Mouse (Mus musculus): ENCODE results near the gene Ankle1. TPM values are rescaled to one million over a fixed set of nuclear protein-coding genes. Genes with fewer than 3 reads are reported as not detected.

Gene Ankle1
- polyA plus RNA-seq, 1 experiment from 2014 or later: 35.2 TPM

- Histone ChIP-seq H3K27ac (no peak overlapping the region), H3K36me3 (no peaks in the 10 kb centered on the region), H3K9me3 (no peaks in the 10 kb centered on the region), H3K4me1 (replicated peaks) (peaks cover 28% of the 10 kb centered on the region), H3K4me3 (no peak overlapping the region), H3K27me3 (ENCODE audit: insufficient read depth, poor library complexity, severe bottlenecking) (no peaks in the 10 kb centered on the region)
- DNase-seq (ENCODE audit: low spot score): no peak
- 81% methylated on average over 1 of the region's 1 CpGs for WGBS
Measured at GRCm38 (mm10) chr8:71388267-71388666, 17.5 kb upstream of the Ankle1 start.

DNA sequence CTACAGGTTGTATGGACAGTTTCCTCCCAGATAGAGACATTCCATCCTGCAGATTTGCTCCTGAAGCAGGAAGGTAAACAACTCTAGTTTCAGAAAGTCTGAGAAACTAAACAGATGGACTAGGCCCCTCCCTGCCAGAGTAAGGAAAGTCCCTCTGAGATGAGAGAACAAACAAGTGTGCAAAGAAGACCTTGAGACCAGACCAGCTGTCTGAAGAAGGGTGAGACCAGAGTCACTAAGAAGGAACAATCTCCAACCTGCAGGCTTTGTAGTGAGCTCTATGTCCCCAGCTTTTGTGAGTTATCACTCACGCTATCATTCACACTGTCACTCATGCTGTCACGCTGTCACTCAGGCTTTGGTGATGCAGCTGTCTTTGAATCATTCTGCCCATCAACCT lies 14.1 kb upstream of the Ankle1 start:
- 0 out of 2 replicates have a peak, but pooled peaks cover 2% of the 10 kb centered on the region for H3K9me3 ChIP-seq

GRCm38 (mm10) chr8:71392391-71392790 lies 13.4 kb upstream of the Ankle1 start:
- 80% methylated on average over 5 of the region's 5 CpGs for WGBS
- Histone ChIP-seq H3K36me3 (no peaks in the 10 kb centered on the region), H3K4me1 (replicated peaks) (peaks cover 39% of the 10 kb centered on the region), H3K27ac (0 out of 2 replicates have a peak overlapping the region, but pooled peaks have one; percentile 30), H3K27me3 (ENCODE audit: insufficient read depth, poor library complexity, severe bottlenecking) (no peaks in the 10 kb centered on the region), H3K9me3 (0 out of 2 replicates have a peak, but pooled peaks cover 2% of the 10 kb centered on the region), H3K4me3 (no peak overlapping the region)
- no peak for DNase-seq (ENCODE audit: low spot score)

More for the DNA sequence above, 14.1 kb upstream of the Ankle1 start:
- Histone ChIP-seq H3K4me3 (no peak overlapping the region), H3K27ac (no peak overlapping the region), H3K36me3 (no peaks in the 10 kb centered on the region), H3K4me1 (replicated peaks) (peaks cover 35% of the 10 kb centered on the region), H3K27me3 (ENCODE audit: insufficient read depth, poor library complexity, severe bottlenecking) (no peaks in the 10 kb centered on the region)
- no peak for DNase-seq (ENCODE audit: low spot score)
- 91% methylated on average over 2 of the region's 2 CpGs for WGBS

DNA sequence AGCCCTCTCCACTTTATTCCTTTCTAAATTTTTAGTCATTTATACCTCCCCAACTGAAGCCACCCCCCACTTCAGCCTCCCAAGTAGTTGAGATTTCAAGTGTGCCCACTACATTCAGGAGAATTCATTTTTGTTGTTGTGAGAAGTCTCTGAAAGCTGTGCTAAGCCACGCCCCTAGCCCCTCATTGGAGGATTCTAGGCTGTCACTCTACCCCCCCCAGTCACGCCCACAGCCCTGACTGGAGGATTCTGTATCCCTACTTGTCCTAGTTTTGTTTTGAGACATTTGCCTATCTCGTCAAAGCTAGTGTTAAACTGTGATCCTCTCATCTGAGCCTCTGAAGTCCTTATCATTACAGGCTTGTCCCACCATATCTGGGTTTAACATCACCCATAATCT lies 12.9 kb upstream of the Ankle1 start:
- 0 out of 2 replicates have a peak, but pooled peaks cover 2% of the 10 kb centered on the region for H3K9me3 ChIP-seq
- no peaks in the 10 kb centered on the region for H3K27me3 ChIP-seq (ENCODE audit: insufficient read depth, poor library complexity, severe bottlenecking)
- peak; percentile 59 for DNase-seq (ENCODE audit: low spot score)
- WGBS: 10% methylated on average over 3 of the region's 3 CpGs
- peak overlapping the region; percentile 53; the same call in 1 of the 2 replicates for H3K27ac ChIP-seq
- no peaks in the 10 kb centered on the region for H3K36me3 ChIP-seq
- peaks cover 44% of the 10 kb centered on the region for H3K4me1 ChIP-seq (replicated peaks)
- peak overlapping the region; percentile 27 for H3K4me3 ChIP-seq

GRCm38 (mm10) chr8:71394481-71394880 lies 11.3 kb upstream of the Ankle1 start:
- Histone ChIP-seq H3K4me3 (peak overlapping the region; percentile 16; the same call in 1 of the 2 replicates), H3K27me3 (ENCODE audit: insufficient read depth, poor library complexity, severe bottlenecking) (no peaks in the 10 kb centered on the region), H3K36me3 (peaks cover 14% of the 10 kb centered on the region), H3K27ac (peak overlapping the region; percentile 42), H3K9me3 (0 out of 2 replicates have a peak, but pooled peaks cover 2% of the 10 kb centered on the region), H3K4me1 (replicated peaks) (peaks cover 45% of the 10 kb centered on the region)
- DNase-seq (ENCODE audit: low spot score): no peak
- 75% methylated on average over 7 of the region's 7 CpGs for WGBS

GRCm38 (mm10) chr8:71395071-71395470 lies 10.7 kb upstream of the Ankle1 start:
- 86% methylated on average over 10 of the region's 10 CpGs for WGBS
- Histone ChIP-seq H3K27ac (peak overlapping the region; percentile 42), H3K36me3 (peaks cover 20% of the 10 kb centered on the region), H3K4me1 (replicated peaks) (peaks cover 45% of the 10 kb centered on the region), H3K4me3 (no peak overlapping the region), H3K9me3 (0 out of 2 replicates have a peak, but pooled peaks cover 2% of the 10 kb centered on the region), H3K27me3 (ENCODE audit: insufficient read depth, poor library complexity, severe bottlenecking) (no peaks in the 10 kb centered on the region)
- no peak for DNase-seq (ENCODE audit: low spot score)

DNA sequence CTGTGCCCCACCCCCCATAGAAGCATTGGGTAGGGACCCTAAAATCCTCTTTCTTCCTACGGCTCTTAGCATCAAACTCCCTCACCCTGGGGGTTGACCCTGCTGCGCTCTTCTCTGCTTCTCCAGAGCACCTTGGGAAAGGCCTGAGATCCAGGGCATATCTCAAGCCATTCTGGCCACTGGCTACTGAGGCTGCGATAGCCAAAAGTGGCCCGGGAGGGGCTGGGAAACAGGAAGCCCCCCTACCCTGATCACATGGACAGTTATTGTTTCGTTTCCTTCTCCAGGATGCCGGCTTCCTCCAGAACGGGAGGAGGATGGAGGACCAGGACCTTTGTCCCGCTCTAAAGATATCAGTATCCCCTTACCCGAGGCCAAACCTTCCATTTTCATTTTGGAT lies 10.2 kb upstream of the Ankle1 start, which contains the start of gene Ushbp1:
Gene Ushbp1 (minus strand): TSS at position 174 of the 400 bp plus-strand sequence.
- Histone ChIP-seq H3K27me3 (ENCODE audit: insufficient read depth, poor library complexity, severe bottlenecking) (no peaks in the 10 kb centered on the region), H3K4me1 (replicated peaks) (peaks cover 45% of the 10 kb centered on the region), H3K27ac (peak within 1 kb of the TSS; percentile 91), H3K9me3 (0 out of 2 replicates have a peak, but pooled peaks cover 2% of the 10 kb centered on the region), H3K4me3 (peak within 1 kb of the TSS; percentile 91), H3K36me3 (peaks cover 24% of the 10 kb centered on the region)
- WGBS: 85% methylated on average over 9 of the region's 9 CpGs
- DNase-seq (ENCODE audit: low spot score): no peak

GRCm38 (mm10) chr8:71396639-71397305 lies 9.0 kb upstream of the Ankle1 start, which contains the start of gene Babam1:
Gene Babam1 (plus strand): TSS chr8:71396861.
- Histone ChIP-seq H3K4me3 (peak within 1 kb of the TSS; percentile 91), H3K9me3 (0 out of 2 replicates have a peak, but pooled peaks cover 2% of the 10 kb centered on the region), H3K27ac (peak within 1 kb of the TSS; percentile 91), H3K4me1 (replicated peaks) (peaks cover 45% of the 10 kb centered on the region), H3K27me3 (ENCODE audit: insufficient read depth, poor library complexity, severe bottlenecking) (no peaks in the 10 kb centered on the region), H3K36me3 (peaks cover 32% of the 10 kb centered on the region)
- DNase-seq (ENCODE audit: low spot score): peak; percentile 93
- 1% methylated on average over 34 of the region's 34 CpGs for WGBS

- no peak for DNase-seq (ENCODE audit: low spot score)
- H3K27me3 ChIP-seq (ENCODE audit: insufficient read depth, poor library complexity, severe bottlenecking): no peaks in the 10 kb centered on the region
- 0 out of 2 replicates have a peak, but pooled peaks cover 2% of the 10 kb centered on the region for H3K9me3 ChIP-seq
- peak overlapping the region; percentile 91 for H3K4me3 ChIP-seq
- WGBS: 86% methylated on average over 12 of the region's 12 CpGs
- peaks cover 35% of the 10 kb centered on the region for H3K36me3 ChIP-seq
- H3K4me1 ChIP-seq (replicated peaks): peaks cover 39% of the 10 kb centered on the region
- no peak overlapping the region; the same call in 1 of the 2 replicates for H3K27ac ChIP-seq
Measured at GRCm38 (mm10) chr8:71397701-71398100, 8.1 kb upstream of the Ankle1 start.

DNA sequence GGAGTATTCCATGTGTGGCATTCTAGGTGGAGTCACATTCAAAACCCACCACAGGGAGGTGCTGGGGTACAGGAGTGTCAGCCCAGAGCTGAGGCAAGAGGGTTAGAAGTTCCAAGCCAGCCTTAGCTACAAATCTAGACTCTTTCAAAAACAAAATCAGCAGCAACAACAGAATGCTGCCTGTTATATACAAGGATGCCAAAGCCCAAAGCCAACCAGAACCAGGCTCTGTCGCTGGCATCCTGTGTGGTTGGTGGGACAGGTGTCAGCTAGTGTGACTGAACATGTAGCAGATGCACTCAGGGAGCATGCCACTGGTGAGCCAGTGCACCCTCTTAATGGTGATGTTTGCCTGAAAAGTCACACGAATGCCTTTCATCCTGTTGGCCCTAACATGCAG lies 5.0 kb upstream of the Ankle1 start:
- Histone ChIP-seq H3K4me1 (replicated peaks) (peaks cover 33% of the 10 kb centered on the region), H3K4me3 (no peak overlapping the region), H3K27ac (no peak overlapping the region), H3K27me3 (ENCODE audit: insufficient read depth, poor library complexity, severe bottlenecking) (no peaks in the 10 kb centered on the region), H3K36me3 (peaks cover 49% of the 10 kb centered on the region), H3K9me3 (no peaks in the 10 kb centered on the region)
- 91% methylated on average over 2 of the region's 2 CpGs for WGBS
- no peak for DNase-seq (ENCODE audit: low spot score)

DNA sequence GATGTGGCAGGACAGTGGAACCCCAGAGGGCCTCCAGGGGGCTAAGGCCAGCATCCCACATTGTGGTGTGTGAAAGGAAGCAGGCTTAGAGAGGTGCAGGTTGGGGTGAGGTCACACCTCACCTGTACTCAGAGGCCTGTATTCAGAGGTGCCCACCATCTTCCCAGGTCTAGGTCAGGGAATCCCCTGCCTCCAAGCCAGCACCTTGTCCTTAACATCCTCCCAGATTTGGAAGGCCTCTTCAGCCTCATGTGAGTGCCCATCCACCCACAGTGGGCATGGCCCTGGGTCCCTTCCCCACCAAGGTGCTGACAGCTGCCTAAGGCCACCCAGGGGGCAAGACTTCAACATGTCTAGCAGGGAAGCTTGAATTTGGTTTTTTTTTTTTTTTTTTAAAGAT lies 4.4 kb upstream of the Ankle1 start:
- H3K36me3 ChIP-seq: peaks cover 49% of the 10 kb centered on the region
- DNase-seq (ENCODE audit: low spot score): no peak
- H3K9me3 ChIP-seq: no peaks in the 10 kb centered on the region
- no peaks in the 10 kb centered on the region for H3K27me3 ChIP-seq (ENCODE audit: insufficient read depth, poor library complexity, severe bottlenecking)
- H3K27ac ChIP-seq: no peak overlapping the region
- H3K4me1 ChIP-seq (replicated peaks): peaks cover 34% of the 10 kb centered on the region
- no peak overlapping the region for H3K4me3 ChIP-seq

- H3K36me3 ChIP-seq: peaks cover 55% of the 10 kb centered on the region
- H3K4me1 ChIP-seq (replicated peaks): peaks cover 38% of the 10 kb centered on the region
- H3K4me3 ChIP-seq: no peak overlapping the region
- no peaks in the 10 kb centered on the region for H3K9me3 ChIP-seq
- 88% methylated on average over 9 of the region's 9 CpGs for WGBS
- no peak overlapping the region for H3K27ac ChIP-seq
- no peaks in the 10 kb centered on the region for H3K27me3 ChIP-seq (ENCODE audit: insufficient read depth, poor library complexity, severe bottlenecking)
- DNase-seq (ENCODE audit: low spot score): no peak
Measured at GRCm38 (mm10) chr8:71402446-71402964, 3.3 kb upstream of the Ankle1 start.

All from hindbrain, embryonic 10.5 days (tissue).